Mouse (Mus musculus) CH12F3 (cell line): ENCODE data around the gene Dpyd.

Experiments
- in situ Hi-C: fragments of 300-500 bp; cut with MboI; formaldehyde crosslinking; loops from 2 replicates; pipeline ENCODE4 v1.14.3; 2020; ENCODE audit warnings: low sequenced_read_pairs

Dpyd gene

DNA sequence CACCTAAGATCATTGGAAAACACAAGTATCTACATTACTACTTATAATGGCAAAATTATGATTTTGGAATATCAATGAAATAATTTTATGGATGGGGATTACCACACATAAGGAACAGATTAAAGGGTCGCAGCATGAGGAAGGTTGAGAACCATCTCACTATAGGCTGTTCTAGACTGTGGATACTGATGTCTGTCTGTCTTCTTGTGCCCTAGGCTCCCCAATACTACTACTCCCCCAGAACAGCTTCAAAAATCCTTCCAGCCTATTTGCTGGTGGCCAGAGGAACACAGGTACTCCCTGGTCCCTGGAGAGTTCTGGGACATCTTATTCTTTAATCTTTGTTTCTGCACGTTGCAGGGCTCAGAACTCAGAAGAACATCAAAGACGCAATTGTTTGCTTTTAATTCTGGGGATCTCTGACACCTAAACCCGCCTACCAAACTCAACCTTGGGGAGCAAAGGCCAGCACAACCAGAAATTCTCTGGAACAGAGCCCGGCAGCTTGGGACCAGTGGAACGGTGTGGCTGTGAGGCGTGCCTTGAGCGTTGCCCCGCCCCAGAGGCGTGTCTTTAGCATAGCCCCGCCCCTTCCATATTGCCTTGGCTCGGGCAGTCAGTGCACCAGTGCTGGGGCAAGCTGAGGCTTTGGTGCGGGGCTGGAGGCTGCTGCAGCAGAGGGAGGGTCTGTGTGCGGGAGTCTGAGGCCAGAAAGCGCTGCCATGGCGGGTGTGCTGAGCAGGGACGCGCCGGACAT is at the start of gene Dpyd:
Gene Dpyd, plus strand, starts transcription at position 576 of the 757 bp plus-strand sequence.
- in situ Hi-C loops: no loop called here

- in situ Hi-C loops: no loop called here
These were observed 24.3 kb upstream of the Dpyd start for GRCm38 (mm10) chr3:118537676-118538075.

- in situ Hi-C loops: no loop called here
These were observed 20.2 kb upstream of the Dpyd start for GRCm38 (mm10) chr3:118541766-118542165.

DNA sequence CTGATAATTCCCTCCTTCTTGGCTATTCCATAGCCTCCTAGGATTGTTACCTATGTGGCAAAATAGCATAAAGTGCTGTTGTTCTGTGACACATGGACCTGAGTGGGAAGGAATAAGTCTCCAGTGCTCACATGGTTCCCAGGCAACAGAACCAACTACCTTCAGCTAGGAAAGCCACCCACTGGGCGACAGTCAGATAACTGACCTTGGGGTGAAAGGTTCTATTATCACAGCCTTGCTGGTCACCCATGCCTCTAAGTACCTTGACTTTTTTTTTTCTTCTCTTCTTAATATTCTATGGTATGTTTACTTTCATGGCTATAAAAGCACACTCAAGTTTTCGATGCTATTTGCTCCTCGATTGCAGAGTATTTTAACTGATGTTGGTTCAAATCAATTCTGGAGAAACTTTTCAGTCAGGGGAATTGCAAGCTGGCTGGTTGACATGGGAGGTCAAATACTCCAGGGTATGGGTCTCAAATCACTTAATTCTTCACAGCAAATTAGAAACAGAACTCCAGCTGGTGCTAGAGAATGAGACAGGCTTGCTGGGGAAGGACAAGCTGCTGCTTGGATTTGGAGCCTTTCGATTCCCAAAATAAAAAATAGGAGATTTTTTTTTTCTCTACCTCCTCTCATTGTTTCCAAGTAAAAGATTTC is 14.2 kb upstream of the Dpyd start:
- in situ Hi-C loops: no loop called here

DNA sequence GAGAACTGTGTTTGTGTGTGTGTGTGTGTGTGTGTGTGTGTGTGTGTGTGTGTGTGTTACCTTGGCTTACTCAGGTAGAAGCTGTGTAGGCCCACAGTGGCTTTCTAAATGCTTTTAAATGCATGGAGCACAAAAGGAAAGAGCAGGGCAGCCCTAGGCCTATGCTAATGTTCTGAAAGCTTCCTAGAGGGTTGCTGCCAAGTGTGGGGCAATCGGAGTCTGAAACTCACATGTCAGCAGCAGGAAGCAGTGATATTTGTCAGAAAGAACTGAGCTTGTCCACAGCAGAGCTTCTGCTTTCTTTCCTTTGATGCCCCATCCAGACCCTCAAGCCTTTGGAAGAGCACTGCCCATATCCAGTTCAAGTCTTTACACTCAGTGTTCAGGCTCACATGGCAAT is 4.3 kb upstream of the Dpyd start:
- in situ Hi-C loops: no loop called here

GRCm38 (mm10) chr3:118559936-118560335 is 2.0 kb upstream of the Dpyd start:
- in situ Hi-C loops: no loop called here

- in situ Hi-C loops: no loop called here
These were observed 362 bp downstream of the Dpyd start for GRCm38 (mm10) chr3:118562311-118562671.

GRCm38 (mm10) chr3:118566779-118567178 is 4.8 kb downstream of the Dpyd start:
- in situ Hi-C loops: no loop called here

GRCm38 (mm10) chr3:118570197-118570596 is 8.3 kb downstream of the Dpyd start:
- in situ Hi-C loops: no loop called here

DNA sequence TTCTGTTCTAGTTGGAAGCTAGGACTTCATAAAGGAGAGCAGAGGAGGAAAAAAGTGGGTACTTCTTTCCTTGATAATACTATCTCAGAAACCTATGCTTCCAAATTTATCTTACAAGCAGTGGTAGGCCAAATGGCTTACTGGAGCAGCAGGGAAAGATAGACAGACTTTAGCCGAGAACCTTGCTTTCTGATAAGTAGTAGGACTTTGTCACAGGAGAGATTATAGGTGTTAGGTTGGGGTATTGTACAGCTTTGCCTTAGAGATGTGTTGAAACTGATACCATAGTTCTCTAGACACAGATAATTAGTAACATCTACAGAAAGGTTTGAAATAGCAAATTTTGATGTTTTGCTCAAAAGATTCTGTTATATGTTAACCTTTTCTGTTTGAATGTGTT is 28.6 kb downstream of the Dpyd start:
- in situ Hi-C loops: no loop called here

- in situ Hi-C loops: no loop called here
These were observed 32.9 kb downstream of the Dpyd start for GRCm38 (mm10) chr3:118594864-118595263.

DNA sequence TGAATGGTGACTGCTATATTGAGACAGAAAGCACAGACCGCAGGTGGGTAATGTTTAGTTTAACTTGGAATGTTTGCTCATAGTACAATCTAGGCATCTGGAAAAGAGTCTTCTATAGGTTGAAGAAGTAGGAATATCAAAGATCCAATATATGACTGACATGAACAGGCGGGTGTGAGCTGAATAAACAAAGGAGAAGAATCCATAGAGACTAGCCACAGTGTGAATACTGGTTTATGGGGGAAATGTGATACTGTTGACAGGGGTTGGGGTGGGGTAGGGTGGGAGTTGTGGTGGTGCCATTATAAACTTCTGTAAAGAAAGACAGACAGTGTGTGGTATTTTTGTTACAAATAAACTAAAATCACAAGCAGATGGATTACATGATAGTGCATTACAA is 33.8 kb downstream of the Dpyd start:
- in situ Hi-C loops: no loop called here

- in situ Hi-C loops: no loop called here
These were observed 40.0 kb downstream of the Dpyd start for GRCm38 (mm10) chr3:118601689-118602640.

DNA sequence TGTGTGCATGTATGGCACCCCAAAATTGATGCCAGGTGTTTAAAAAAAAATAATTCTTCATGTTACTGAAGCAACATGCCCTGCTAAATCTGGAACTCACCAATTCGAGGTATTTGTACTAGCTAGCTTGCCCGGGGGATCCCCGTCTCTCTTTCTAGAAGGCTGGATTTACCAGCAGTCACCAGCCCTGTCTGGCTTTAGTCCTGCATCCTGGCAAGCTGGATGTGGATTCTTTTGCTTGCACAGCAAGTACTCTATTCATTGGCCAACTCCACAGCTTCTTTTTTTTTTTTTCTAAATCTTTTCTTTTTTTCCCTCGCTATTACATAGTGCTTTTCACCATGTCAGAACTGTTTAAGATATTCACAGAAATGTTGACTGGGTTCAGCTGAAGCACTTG is 46.8 kb downstream of the Dpyd start:
- in situ Hi-C loops: no loop called here

GRCm38 (mm10) chr3:118626455-118627375 is 64.8 kb downstream of the Dpyd start:
- in situ Hi-C loops: no loop called here

DNA sequence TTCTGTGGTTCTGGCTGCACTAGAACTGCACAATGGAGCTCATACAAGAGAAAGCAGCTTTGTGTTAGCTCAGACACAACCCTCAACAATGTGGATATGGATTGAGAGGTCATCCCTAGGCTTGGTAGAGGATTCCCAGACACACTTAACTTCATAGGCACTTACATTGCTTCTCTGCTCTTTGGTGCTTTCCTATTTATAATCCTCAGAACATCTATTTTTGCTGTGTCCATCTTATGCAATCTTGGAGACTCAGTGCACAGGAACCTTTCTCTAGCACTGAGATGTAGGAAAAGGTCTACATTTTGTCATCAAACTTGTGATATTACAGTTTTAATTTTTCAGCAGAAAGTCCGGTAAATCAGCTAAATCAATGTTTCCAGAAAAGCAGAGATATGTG is 67.8 kb downstream of the Dpyd start:
- in situ Hi-C loops: no loop called here

GRCm38 (mm10) chr3:118646024-118646570 is 84.2 kb downstream of the Dpyd start:
- in situ Hi-C loops: no loop called here

- in situ Hi-C loops: no loop called here
These were observed 102.2 kb downstream of the Dpyd start for GRCm38 (mm10) chr3:118663987-118664692.

DNA sequence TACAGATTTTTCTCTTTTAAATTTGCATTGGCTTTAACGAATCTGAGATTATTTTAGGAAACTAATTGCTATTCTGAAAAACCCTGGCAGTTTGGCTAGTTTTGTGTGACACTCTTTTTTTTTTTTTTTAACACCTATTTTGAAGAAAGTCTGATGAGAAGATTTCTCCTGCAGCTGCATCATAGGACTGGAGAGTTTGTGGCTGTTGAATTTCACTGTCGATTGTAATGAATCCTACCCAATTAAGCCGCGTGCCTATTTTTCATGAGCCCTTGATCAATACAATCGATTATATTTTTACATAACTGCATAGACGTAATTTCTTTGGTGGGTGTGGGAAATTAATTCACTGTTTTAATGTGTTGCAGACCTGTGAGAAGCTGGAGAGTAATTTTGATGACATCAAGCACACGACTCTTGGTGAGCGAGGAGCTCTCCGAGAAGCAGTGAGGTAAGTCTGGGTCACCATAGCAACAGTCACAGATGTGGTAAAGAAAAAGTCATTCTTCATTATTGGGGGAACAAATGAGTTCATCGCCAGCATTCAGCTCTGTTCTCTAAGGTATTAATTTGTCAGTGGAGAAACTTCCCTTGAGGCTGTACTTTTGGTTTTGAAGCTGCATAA is 112.3 kb downstream of the Dpyd start:
- in situ Hi-C loops: no loop called here
